Mouse (Mus musculus) heart, postnatal 0 days (tissue): ENCODE results near the gene 1110051M20Rik.

Experiments
- CTCF ChIP-seq: IDR thresholded peaks from 2 replicates; pipeline ENCODE4 v1.5.1; 2016; ENCODE audit warnings: antibody characterized with exemption, control low read depth, low read depth
- EP300 ChIP-seq: IDR thresholded peaks from 2 replicates; pipeline ENCODE4 v1.6.1; 2016; ENCODE audit warnings: antibody characterized with exemption, low read depth

- TF ChIP-seq CTCF (no peak), EP300 (no peak)
Measured at GRCm38 (mm10) chr2:91394078-91394477, 50.4 kb downstream of the 1110051M20Rik start.
